Mouse (Mus musculus): ENCODE results near the gene Lrtm1. TPM values are rescaled to one million over a fixed set of nuclear protein-coding genes. Genes with fewer than 3 reads are reported as not detected.

The Lrtm1 gene
- 0.02 TPM in 1 of 2 replicates, not detected in the other for polyA plus RNA-seq (2012; rRNA removed)

DNA sequence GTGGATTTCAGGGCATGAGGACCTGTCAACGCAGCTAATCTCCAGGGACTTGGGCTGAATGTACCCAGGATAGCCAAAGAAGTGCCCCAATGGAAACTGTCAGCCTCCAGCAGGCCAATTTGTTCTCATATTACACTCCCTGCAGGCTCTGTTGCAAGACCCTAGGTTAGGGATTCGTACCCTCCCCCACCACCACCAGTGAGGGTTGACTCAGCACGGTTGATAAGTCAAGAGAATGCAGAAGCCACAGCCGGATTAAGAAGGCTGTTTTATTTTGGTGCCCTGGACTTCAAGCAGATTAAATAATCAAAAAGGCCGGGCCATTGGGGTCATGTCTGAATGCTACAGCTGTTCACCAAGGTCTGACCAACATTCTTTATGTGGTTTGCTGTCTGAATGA lies at the start of gene Lrtm1:
Gene Lrtm1, plus strand, starts transcription at position 326 of the 400 bp plus-strand sequence.
- TF ChIP-seq POLR2A (IDR thresholded peaks at IDR 0.05; ENCODE audit: extremely low read depth, insufficient read depth, low read length) (no peak), CTCF (IDR thresholded peaks at IDR 0.05; ENCODE audit: extremely low read depth, insufficient read depth, low read length) (no peak)
- Histone ChIP-seq H3K4me3 (ENCODE audit: insufficient read depth, low read length) (no peak within 1 kb of the TSS), H3K27ac (ENCODE audit: insufficient read depth, low read length) (no peak within 1 kb of the TSS), H3K4me1 (ENCODE audit: control insufficient read depth, insufficient read depth, low read length) (0 out of 2 replicates have a peak, but pooled peaks cover 1% of the 10 kb centered on the region)

DNA sequence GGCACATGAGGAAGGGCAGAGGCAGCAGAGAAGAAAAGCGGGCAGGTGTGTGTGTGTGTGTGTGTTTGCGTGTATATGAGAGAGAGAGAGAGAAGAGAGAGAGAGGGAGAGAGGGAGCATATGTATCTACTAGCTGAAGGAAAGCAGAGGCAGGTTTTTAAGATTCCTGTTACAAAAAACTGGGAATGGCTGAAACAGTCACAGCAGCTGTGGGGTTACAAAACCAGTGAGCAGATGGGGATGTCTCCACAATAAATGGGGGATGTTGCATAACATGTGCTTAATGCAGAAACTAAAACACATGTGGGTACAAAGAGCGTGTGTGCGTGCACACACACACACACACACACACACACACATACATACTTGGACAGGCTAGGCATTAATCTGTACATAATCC lies 48.8 kb upstream of the Lrtm1 start:
- no peak overlapping the region for H3K4me3 ChIP-seq (ENCODE audit: insufficient read depth, low read length)
- no peak for TF ChIP-seq POLR2A (IDR thresholded peaks at IDR 0.05; ENCODE audit: extremely low read depth, insufficient read depth, low read length)
- TF ChIP-seq CTCF (IDR thresholded peaks at IDR 0.05; ENCODE audit: extremely low read depth, insufficient read depth, low read length): no peak
- H3K27ac ChIP-seq (ENCODE audit: insufficient read depth, low read length): no peak overlapping the region; the same call in 1 of the 2 replicates

DNA sequence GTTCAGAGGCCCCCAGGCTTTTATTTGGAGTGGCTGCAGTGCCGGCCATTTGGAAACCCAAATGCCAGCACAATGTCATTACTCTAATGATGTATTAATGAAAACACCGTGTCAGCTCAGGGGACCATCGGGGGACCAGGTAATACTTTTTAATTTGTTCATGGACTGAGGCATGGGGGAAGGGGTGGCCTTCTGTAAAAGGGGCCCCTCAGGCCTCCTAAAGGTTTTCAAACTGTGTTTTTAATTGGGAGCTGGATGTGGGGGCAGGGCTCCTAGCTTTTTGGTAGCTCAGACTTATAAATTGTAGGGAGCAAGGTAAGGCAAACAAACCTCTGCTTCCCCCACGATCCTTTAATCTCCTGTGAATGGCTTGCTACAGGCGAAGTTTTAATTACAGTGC lies 45.4 kb upstream of the Lrtm1 start:
- no peak overlapping the region for H3K27ac ChIP-seq (ENCODE audit: insufficient read depth, low read length)

More for the DNA sequence above, 48.8 kb upstream of the Lrtm1 start:
- peaks cover 5% of the 10 kb centered on the region for H3K4me1 ChIP-seq (ENCODE audit: control insufficient read depth, insufficient read depth, low read length)

DNA sequence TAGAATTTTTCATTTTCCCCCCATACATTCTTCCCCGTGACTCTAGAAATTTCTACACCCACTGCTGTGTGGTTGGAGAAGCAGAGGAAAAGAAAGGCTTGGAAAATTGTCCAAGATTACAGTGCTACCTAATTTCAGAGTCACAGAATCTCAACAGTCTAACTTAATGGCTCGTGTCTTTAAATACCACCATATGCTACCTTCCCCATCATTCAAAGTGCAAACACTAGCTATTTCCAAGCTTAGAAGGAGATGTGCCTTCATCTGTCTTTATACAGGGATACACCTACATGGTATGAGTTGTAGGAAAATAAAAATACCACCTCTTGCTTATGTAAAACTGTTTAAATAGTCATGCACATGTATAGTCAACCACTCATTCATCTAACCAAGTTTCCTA lies 38.8 kb upstream of the Lrtm1 start:
- TF ChIP-seq POLR2A (IDR thresholded peaks at IDR 0.05; ENCODE audit: extremely low read depth, insufficient read depth, low read length): no peak
- no peak for TF ChIP-seq CTCF (IDR thresholded peaks at IDR 0.05; ENCODE audit: extremely low read depth, insufficient read depth, low read length)
- H3K4me3 ChIP-seq (ENCODE audit: insufficient read depth, low read length): no peak overlapping the region
- peaks cover 2% of the 10 kb centered on the region; the same call in 1 of the 2 replicates for H3K4me1 ChIP-seq (ENCODE audit: control insufficient read depth, insufficient read depth, low read length)
- no peak overlapping the region for H3K27ac ChIP-seq (ENCODE audit: insufficient read depth, low read length)

More for the DNA sequence above, 45.4 kb upstream of the Lrtm1 start:
- no peak for TF ChIP-seq POLR2A (IDR thresholded peaks at IDR 0.05; ENCODE audit: extremely low read depth, insufficient read depth, low read length)
- Histone ChIP-seq H3K4me1 (ENCODE audit: control insufficient read depth, insufficient read depth, low read length) (peaks cover 5% of the 10 kb centered on the region), H3K4me3 (ENCODE audit: insufficient read depth, low read length) (no peak overlapping the region)

DNA sequence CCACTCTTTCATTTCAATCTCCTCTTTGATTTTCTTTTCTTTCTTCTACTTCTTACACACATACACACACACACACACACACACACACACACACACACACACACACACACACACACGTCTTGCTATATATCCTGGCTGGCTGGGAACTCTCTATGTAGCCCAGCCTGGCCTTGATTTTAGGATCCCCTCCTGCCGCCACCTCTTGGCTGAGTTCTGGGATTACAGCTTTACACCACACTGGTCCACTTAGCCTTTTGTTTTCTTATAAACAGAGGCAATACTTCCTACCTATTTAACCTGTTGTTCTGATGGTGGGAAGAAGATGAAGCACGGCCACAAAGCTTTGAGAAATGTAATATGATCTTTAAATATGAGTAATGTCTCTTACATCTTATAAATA lies 37.5 kb upstream of the Lrtm1 start:
- no peak overlapping the region for H3K27ac ChIP-seq (ENCODE audit: insufficient read depth, low read length)
- 0 out of 2 replicates have a peak, but pooled peaks have one; percentile 2 for TF ChIP-seq CTCF (IDR thresholded peaks at IDR 0.05; ENCODE audit: extremely low read depth, insufficient read depth, low read length)
- TF ChIP-seq POLR2A (IDR thresholded peaks at IDR 0.05; ENCODE audit: extremely low read depth, insufficient read depth, low read length): no peak
- H3K4me1 ChIP-seq (ENCODE audit: control insufficient read depth, insufficient read depth, low read length): peaks cover 2% of the 10 kb centered on the region; the same call in 1 of the 2 replicates
- H3K4me3 ChIP-seq (ENCODE audit: insufficient read depth, low read length): no peak overlapping the region

DNA sequence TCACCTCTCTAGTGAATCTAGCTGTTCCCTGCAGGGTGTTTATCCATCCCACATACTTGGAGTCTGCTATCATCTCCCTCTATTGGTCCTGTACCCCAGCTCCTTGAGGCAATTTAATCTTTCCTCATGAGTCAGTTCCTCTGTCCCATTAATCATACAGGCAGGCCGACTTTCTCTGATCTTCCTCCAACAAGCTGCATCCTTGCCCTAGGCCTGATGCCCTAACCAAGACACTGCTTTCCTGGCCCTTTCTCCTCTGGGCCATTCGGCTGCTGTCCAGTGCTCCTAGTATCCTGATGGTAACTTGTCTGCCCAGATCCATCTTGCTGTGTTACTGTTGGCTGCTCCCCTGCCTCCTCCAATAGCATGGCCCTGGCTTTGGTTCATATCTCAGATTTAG lies 33.7 kb upstream of the Lrtm1 start:
- Histone ChIP-seq H3K4me3 (ENCODE audit: insufficient read depth, low read length) (no peak overlapping the region), H3K4me1 (ENCODE audit: control insufficient read depth, insufficient read depth, low read length) (peaks cover 2% of the 10 kb centered on the region; the same call in 1 of the 2 replicates), H3K27ac (ENCODE audit: insufficient read depth, low read length) (no peak overlapping the region)
- TF ChIP-seq CTCF (IDR thresholded peaks at IDR 0.05; ENCODE audit: extremely low read depth, insufficient read depth, low read length): no peak
- TF ChIP-seq POLR2A (IDR thresholded peaks at IDR 0.05; ENCODE audit: extremely low read depth, insufficient read depth, low read length): no peak

DNA sequence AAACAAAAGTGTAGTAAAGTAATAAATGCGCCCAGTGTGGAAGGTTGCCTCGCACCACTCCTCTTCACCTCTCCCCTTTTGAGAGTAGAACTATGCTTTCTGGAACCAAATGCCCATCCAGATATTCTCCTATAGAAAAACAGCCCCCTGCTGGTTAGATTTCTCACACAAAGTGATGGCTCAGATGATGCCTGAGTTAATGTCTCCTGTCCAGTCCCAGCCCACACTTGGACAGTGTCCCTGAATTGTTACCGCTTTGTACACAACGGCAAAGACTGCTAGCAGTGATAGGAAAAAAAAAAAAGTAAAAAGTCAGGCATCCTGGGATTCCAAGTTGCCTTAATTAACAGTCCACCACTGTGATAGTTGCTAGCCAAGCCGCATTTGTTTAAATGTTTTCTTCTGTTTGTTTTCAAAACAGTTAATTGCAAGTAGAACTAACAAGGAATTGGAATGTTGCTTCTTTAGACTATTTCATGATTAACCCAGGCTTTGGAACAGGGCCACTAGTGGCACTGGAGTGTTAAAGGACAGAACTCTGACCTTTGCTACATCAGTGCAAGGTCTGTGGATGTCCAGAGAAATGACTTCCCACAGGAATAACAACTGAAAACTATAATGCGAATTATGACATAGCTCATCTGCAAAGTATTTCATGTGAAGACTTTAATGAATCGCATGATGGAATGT lies 29.7 kb upstream of the Lrtm1 start:
- Histone ChIP-seq H3K4me1 (ENCODE audit: control insufficient read depth, insufficient read depth, low read length) (no peaks in the 10 kb centered on the region; the same call in 1 of the 2 replicates), H3K27ac (ENCODE audit: insufficient read depth, low read length) (no peak overlapping the region), H3K4me3 (ENCODE audit: insufficient read depth, low read length) (no peak overlapping the region)
- no peak for TF ChIP-seq CTCF (IDR thresholded peaks at IDR 0.05; ENCODE audit: extremely low read depth, insufficient read depth, low read length)
- TF ChIP-seq POLR2A (IDR thresholded peaks at IDR 0.05; ENCODE audit: extremely low read depth, insufficient read depth, low read length): no peak

DNA sequence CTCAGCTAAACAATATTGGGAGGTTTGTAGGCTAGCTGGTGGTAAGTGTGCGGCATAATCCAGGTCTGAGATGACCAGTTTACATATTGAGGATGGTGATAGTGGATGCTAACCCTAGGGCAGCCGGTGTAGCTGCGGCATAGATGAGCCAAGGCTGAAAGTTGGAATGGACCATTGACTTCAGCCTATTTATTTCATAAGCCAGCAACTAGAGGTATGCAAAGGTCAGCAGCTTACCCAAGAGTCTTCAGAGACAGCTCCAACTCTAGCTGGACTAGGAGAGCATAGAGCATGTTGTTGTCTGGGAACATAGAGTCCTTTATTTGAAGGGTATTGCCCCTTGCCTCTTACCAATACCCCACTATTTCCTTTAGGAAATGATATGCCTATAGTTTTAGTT lies 21.4 kb upstream of the Lrtm1 start:
- no peaks in the 10 kb centered on the region for H3K4me1 ChIP-seq (ENCODE audit: control insufficient read depth, insufficient read depth, low read length)
- no peak overlapping the region for H3K27ac ChIP-seq (ENCODE audit: insufficient read depth, low read length)
- no peak for TF ChIP-seq POLR2A (IDR thresholded peaks at IDR 0.05; ENCODE audit: extremely low read depth, insufficient read depth, low read length)
- TF ChIP-seq CTCF (IDR thresholded peaks at IDR 0.05; ENCODE audit: extremely low read depth, insufficient read depth, low read length): no peak
- H3K4me3 ChIP-seq (ENCODE audit: insufficient read depth, low read length): no peak overlapping the region

DNA sequence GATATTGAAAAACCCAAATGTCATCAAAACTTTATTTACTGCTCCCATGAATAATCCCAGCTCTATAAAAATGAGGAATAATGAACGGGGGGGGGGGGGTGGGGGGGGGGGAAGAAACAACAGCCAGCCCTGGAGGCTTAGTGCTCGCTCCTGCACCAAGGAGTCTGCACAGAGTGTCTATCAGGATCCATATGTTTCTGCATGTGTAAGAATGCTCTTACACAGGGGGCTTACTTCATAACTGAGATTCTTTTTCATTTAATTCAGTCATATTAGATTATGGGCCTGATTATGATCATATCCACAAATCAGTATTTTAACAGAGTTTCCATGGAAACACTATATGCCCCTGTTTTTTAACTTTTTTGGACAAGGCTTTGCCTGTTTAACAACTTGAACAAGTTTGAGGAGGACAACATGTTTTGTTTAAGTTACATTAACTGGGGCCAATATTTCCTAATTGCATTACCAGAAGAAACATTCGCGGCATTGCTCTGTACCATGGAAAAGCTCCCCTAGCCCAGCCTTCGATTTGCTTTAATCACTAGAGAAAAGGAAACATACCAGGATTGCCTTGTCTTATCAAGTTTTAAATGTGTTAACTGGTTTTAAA lies 12.7 kb upstream of the Lrtm1 start:
- no peak overlapping the region for H3K4me3 ChIP-seq (ENCODE audit: insufficient read depth, low read length)

DNA sequence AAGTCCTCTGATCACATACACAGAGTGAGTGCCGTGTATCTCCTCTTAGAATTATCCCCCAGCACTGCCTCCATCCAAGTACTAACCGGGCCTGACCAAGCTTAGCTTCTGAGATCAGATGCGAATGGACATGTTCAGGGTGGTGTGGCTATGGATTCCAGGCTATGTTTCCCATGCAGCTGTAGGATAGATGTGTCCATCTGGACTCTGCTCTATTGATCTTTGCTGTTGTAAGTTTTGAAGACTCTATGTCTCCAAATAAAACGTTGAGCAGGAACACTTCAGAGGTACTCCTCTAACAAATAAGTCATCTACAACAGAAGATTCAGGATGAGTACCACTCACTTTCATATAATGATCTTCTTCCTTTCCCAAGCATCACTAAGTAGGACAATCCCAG lies 8.4 kb upstream of the Lrtm1 start:
- Histone ChIP-seq H3K27ac (ENCODE audit: insufficient read depth, low read length) (no peak overlapping the region), H3K4me3 (ENCODE audit: insufficient read depth, low read length) (no peak overlapping the region), H3K4me1 (ENCODE audit: control insufficient read depth, insufficient read depth, low read length) (no peaks in the 10 kb centered on the region)
- no peak for TF ChIP-seq CTCF (IDR thresholded peaks at IDR 0.05; ENCODE audit: extremely low read depth, insufficient read depth, low read length)
- TF ChIP-seq POLR2A (IDR thresholded peaks at IDR 0.05; ENCODE audit: extremely low read depth, insufficient read depth, low read length): no peak

More for the DNA sequence above, 12.7 kb upstream of the Lrtm1 start:
- TF ChIP-seq POLR2A (IDR thresholded peaks at IDR 0.05; ENCODE audit: extremely low read depth, insufficient read depth, low read length): no peak
- no peak overlapping the region for H3K27ac ChIP-seq (ENCODE audit: insufficient read depth, low read length)
- no peaks in the 10 kb centered on the region for H3K4me1 ChIP-seq (ENCODE audit: control insufficient read depth, insufficient read depth, low read length)

Measured in cortical plate, adult 2 months (tissue).